Mouse (Mus musculus) forebrain, embryonic 11.5 days (tissue): ENCODE measurements around the gene Mras. TPM values are rescaled to one million over a fixed set of nuclear protein-coding genes. Genes with fewer than 3 reads are reported as not detected.

ENCODE experiments used
- ATAC-seq: fragments of 200-750 bp; cut with Nextera tagmentation; replicated peaks from 2 replicates; pipeline ENCODE4 v1.8.0; 2017; ENCODE audit warnings: moderate TSS enrichment; ENCODE audit not compliant: low FRiP score
- DNase-seq: peaks from one replicate; pipeline ENCODE4 v3.0.0-alpha.2; 2017; ENCODE audit warnings: low spot score
- H3K27ac ChIP-seq: fragments of 300-500 bp; sonication (generic); 2 replicates; pipeline ENCODE4 v1.5.1; 2014; ENCODE audit warnings: low read depth, low read length
- H3K27me3 ChIP-seq: fragments of 300-500 bp; sonication (generic); 2 replicates; pipeline ENCODE4 v1.6.1; 2014; ENCODE audit warnings: mild to moderate bottlenecking, low read length, mixed read lengths; ENCODE audit not compliant: control insufficient read depth, insufficient read depth
- H3K36me3 ChIP-seq: fragments of 300-500 bp; sonication (generic); 2 replicates; pipeline ENCODE4 v1.6.1; 2014; ENCODE audit warnings: mild to moderate bottlenecking, low read length, moderate library complexity, mixed read lengths; ENCODE audit not compliant: control insufficient read depth, insufficient read depth
- H3K4me1 ChIP-seq: fragments of 300-500 bp; sonication (generic); replicated peaks from 2 replicates; pipeline ENCODE4 v1.6.1; 2014; ENCODE audit warnings: low read length, mixed read lengths; ENCODE audit not compliant: control insufficient read depth, insufficient read depth
- H3K4me2 ChIP-seq: fragments of 300-500 bp; sonication (generic); 2 replicates; pipeline ENCODE4 v1.6.1; 2014; ENCODE audit warnings: low read depth, mild to moderate bottlenecking, low read length, moderate library complexity, mixed read lengths; ENCODE audit not compliant: severe bottlenecking
- H3K4me3 ChIP-seq: fragments of 300-500 bp; sonication (generic); 2 replicates; pipeline ENCODE4 v1.5.1; 2014; ENCODE audit warnings: low read depth, low read length
- H3K9ac ChIP-seq: fragments of 300-500 bp; sonication (generic); 2 replicates; pipeline ENCODE4 v1.6.1; 2014; ENCODE audit warnings: low read length
- H3K9me3 ChIP-seq: fragments of 300-500 bp; sonication (generic); 2 replicates; pipeline ENCODE4 v1.6.1; 2016; ENCODE audit warnings: low read length, mixed read lengths; ENCODE audit not compliant: control insufficient read depth
- WGBS: fragments of 180-500 bp; shearing (Covaris S2); extraction: QIAGEN DNeasy Blood & Tissue Kit; methylation state at CpG from one replicate; pipeline ENCODE4 v1.1.7; 2014; 5-methylcytosine and 5-hydroxymethylcytosine counted together
- polyA plus RNA-seq: library from polyadenylated mRNA; unstranded; fragments of >200 nt; fragmentation: Nextera tagmentation; extraction: Ambion mirVana; gene quantifications from 2 replicates; pipeline ENCODE4 v1.2.1, GENCODE M21; 2014

Gene Mras
- polyA plus RNA-seq, 1 experiment from 2014 or later, result 16.8 TPM

- Histone ChIP-seq H3K27ac (no peak overlapping the region), H3K4me1 (no peaks in the 10 kb centered on the region), H3K9me3 (no peaks in the 10 kb centered on the region), H3K27me3 (no peaks in the 10 kb centered on the region), H3K36me3 (no peaks in the 10 kb centered on the region), H3K4me2 (no peak overlapping the region), H3K9ac (no peak overlapping the region), H3K4me3 (no peak overlapping the region)
- DNase-seq, result no peak
- no peak for ATAC-seq
- WGBS, result 88% methylated on average over 3 of the region's 3 CpGs
These were observed 71.3 kb downstream of the Mras start for GRCm38 (mm10) chr9:99365906-99366305.

- Histone ChIP-seq H3K4me1 (0 out of 2 replicates have a peak, but pooled peaks cover under 1% of the 10 kb centered on the region), H3K9me3 (no peaks in the 10 kb centered on the region), H3K36me3 (no peaks in the 10 kb centered on the region), H3K27me3 (peaks cover 11% of the 10 kb centered on the region), H3K4me2 (no peak overlapping the region), H3K9ac (no peak overlapping the region), H3K4me3 (no peak overlapping the region), H3K27ac (no peak overlapping the region)
- ATAC-seq (no peak), DNase-seq (peak; percentile 47)
- WGBS, result 71% methylated on average over 8 of the region's 8 CpGs
These were observed 74.1 kb downstream of the Mras start for GRCm38 (mm10) chr9:99363076-99363475.

- Histone ChIP-seq H3K9me3 (no peaks in the 10 kb centered on the region), H3K4me3 (no peak overlapping the region)
- WGBS, result 89% methylated on average over 9 of the region's 9 CpGs
These were observed 75.2 kb downstream of the Mras start for GRCm38 (mm10) chr9:99361946-99362345.

GRCm38 (mm10) chr9:99359012-99359411 is 78.2 kb downstream of the Mras start:
- Histone ChIP-seq H3K27me3 (peaks cover 28% of the 10 kb centered on the region), H3K9me3 (no peaks in the 10 kb centered on the region), H3K4me2 (no peak overlapping the region), H3K4me1 (0 out of 2 replicates have a peak, but pooled peaks cover 4% of the 10 kb centered on the region), H3K4me3 (no peak overlapping the region), H3K27ac (no peak overlapping the region), H3K36me3 (no peaks in the 10 kb centered on the region), H3K9ac (no peak overlapping the region)
- ATAC-seq (no peak), DNase-seq (peak; percentile 42)
- WGBS, result 93% methylated on average over 15 of the region's 15 CpGs

More at GRCm38 (mm10) chr9:99361946-99362345, 75.2 kb downstream of the Mras start:
- H3K27me3 ChIP-seq, result peaks cover 20% of the 10 kb centered on the region
- 0 out of 2 replicates have a peak, but pooled peaks cover 4% of the 10 kb centered on the region for H3K4me1 ChIP-seq
- H3K36me3 ChIP-seq, result no peaks in the 10 kb centered on the region
- H3K4me2 ChIP-seq, result no peak overlapping the region
- no peak overlapping the region for H3K27ac ChIP-seq
- H3K9ac ChIP-seq, result no peak overlapping the region
- DNase-seq (peak; percentile 32), ATAC-seq (no peak)

- Histone ChIP-seq H3K4me2 (peak within 1 kb of the TSS; percentile 92), H3K9me3 (no peaks in the 10 kb centered on the region), H3K4me1 (0 out of 2 replicates have a peak, but pooled peaks cover 4% of the 10 kb centered on the region), H3K4me3 (peak within 1 kb of the TSS; percentile 39), H3K36me3 (no peaks in the 10 kb centered on the region), H3K27me3 (peaks cover 28% of the 10 kb centered on the region), H3K9ac (peak within 1 kb of the TSS; percentile 17), H3K27ac (no peak within 1 kb of the TSS)
- ATAC-seq (peak; percentile 60; the same call in 1 of the 2 replicates), DNase-seq (peak; percentile 72)
- WGBS, result under 1% methylated on average over 65 of the region's 66 CpGs
These were observed 79.1 kb downstream of the Mras start, which contains the start of gene Esyt3 for GRCm38 (mm10) chr9:99357921-99358692. Gene Esyt3, minus strand, starts transcription at chr9:99358557.

GRCm38 (mm10) chr9:99357561-99357920 is 79.6 kb downstream of the Mras start:
- 4% methylated on average over 19 of the region's 19 CpGs for WGBS
- ATAC-seq (no peak), DNase-seq (no peak)
- H3K4me1 ChIP-seq, result 0 out of 2 replicates have a peak, but pooled peaks cover 4% of the 10 kb centered on the region
- H3K27me3 ChIP-seq, result peaks cover 28% of the 10 kb centered on the region
- no peaks in the 10 kb centered on the region for H3K9me3 ChIP-seq
- H3K4me3 ChIP-seq, result peak overlapping the region; percentile 39
- no peaks in the 10 kb centered on the region for H3K36me3 ChIP-seq
- no peak overlapping the region for H3K27ac ChIP-seq
- peak overlapping the region; percentile 17; the same call in 1 of the 2 replicates for H3K9ac ChIP-seq
- peak overlapping the region; percentile 92 for H3K4me2 ChIP-seq

- 0 out of 2 replicates have a peak, but pooled peaks cover 4% of the 10 kb centered on the region for H3K4me1 ChIP-seq
- 23% methylated on average over 5 of the region's 5 CpGs for WGBS
- DNase-seq (peak; percentile 50), ATAC-seq (no peak)
- H3K9me3 ChIP-seq, result no peaks in the 10 kb centered on the region
- no peak overlapping the region for H3K9ac ChIP-seq
- no peak overlapping the region for H3K27ac ChIP-seq
- H3K27me3 ChIP-seq, result peaks cover 28% of the 10 kb centered on the region
- no peak overlapping the region for H3K4me2 ChIP-seq
- no peaks in the 10 kb centered on the region for H3K36me3 ChIP-seq
- no peak overlapping the region for H3K4me3 ChIP-seq
These were observed 81.2 kb downstream of the Mras start for GRCm38 (mm10) chr9:99355971-99356370.

GRCm38 (mm10) chr9:99354796-99355195 is 82.4 kb downstream of the Mras start:
- H3K9ac ChIP-seq, result no peak overlapping the region
- 80% methylated on average over 5 of the region's 5 CpGs for WGBS
- H3K27me3 ChIP-seq, result peaks cover 28% of the 10 kb centered on the region
- 0 out of 2 replicates have a peak, but pooled peaks cover 4% of the 10 kb centered on the region for H3K4me1 ChIP-seq
- no peaks in the 10 kb centered on the region for H3K9me3 ChIP-seq
- H3K4me2 ChIP-seq, result no peak overlapping the region
- ATAC-seq (no peak), DNase-seq (peak; percentile 37)
- H3K4me3 ChIP-seq, result no peak overlapping the region
- no peak overlapping the region for H3K27ac ChIP-seq
- no peaks in the 10 kb centered on the region for H3K36me3 ChIP-seq
